Mouse (Mus musculus): ENCODE measurements around the gene Mms19.

GRCm38 (mm10) chr19:41981595-41981927 is 604 bp upstream of the Mms19 start, which contains the start of gene Ubtd1:
- TF ChIP-seq CTCF (IDR thresholded peaks at IDR 0.05; ENCODE audit: borderline replicate concordance, control insufficient read depth, extremely low read depth, insufficient read depth, low read length, poor library complexity) = no peak
- TF ChIP-seq POLR2A (IDR thresholded peaks at IDR 0.05; ENCODE audit: control insufficient read depth, extremely low read depth, insufficient read depth, low read length, poor library complexity) = no peak
